Mouse (Mus musculus): ENCODE data around the gene Dolpp1. TPM values are rescaled to one million over a fixed set of nuclear protein-coding genes. Genes with fewer than 3 reads are reported as not detected.

Gene Dolpp1
- polyA plus RNA-seq, 1 experiment, result 199 TPM

- H3K4me1 ChIP-seq (ENCODE audit: control insufficient read depth, insufficient read depth, insufficient read length, low read length), result no peaks in the 10 kb centered on the region
Observed at GRCm38 (mm10) chr2:30401581-30401980, 9.5 kb downstream of the Dolpp1 start.

GRCm38 (mm10) chr2:30402351-30402826 lies 10.3 kb downstream of the Dolpp1 start:
- TF ChIP-seq POLR2A (IDR thresholded peaks at IDR 0.05; ENCODE audit: low read depth, low read length), result no peak
- no peak for TF ChIP-seq CTCF (IDR thresholded peaks at IDR 0.05; ENCODE audit: extremely low read depth, insufficient read length, insufficient replicate concordance, low read depth, low read length)
- H3K27me3 ChIP-seq (ENCODE audit: control insufficient read depth, insufficient read depth, low read length), result no peaks in the 10 kb centered on the region
- peaks cover 5% of the 10 kb centered on the region; the same call in 1 of the 2 replicates for H3K4me1 ChIP-seq (ENCODE audit: control insufficient read depth, insufficient read depth, insufficient read length, low read length)
- H3K27ac ChIP-seq (ENCODE audit: insufficient read depth, low read depth, low read length), result no peak overlapping the region
- no peak overlapping the region for H3K4me3 ChIP-seq (ENCODE audit: low read depth, low read length)
- peaks cover 77% of the 10 kb centered on the region for H3K36me3 ChIP-seq (ENCODE audit: control insufficient read depth, insufficient read depth, low read length)
- WGBS, result 88% methylated on average over 9 of the region's 9 CpGs

More at GRCm38 (mm10) chr2:30401581-30401980, 9.5 kb downstream of the Dolpp1 start:
- Histone ChIP-seq H3K36me3 (ENCODE audit: control insufficient read depth, insufficient read depth, low read length) (peaks cover 79% of the 10 kb centered on the region), H3K27ac (ENCODE audit: insufficient read depth, low read depth, low read length) (no peak overlapping the region), H3K27me3 (ENCODE audit: control insufficient read depth, insufficient read depth, low read length) (no peaks in the 10 kb centered on the region), H3K4me3 (ENCODE audit: low read depth, low read length) (no peak overlapping the region)
- WGBS, result 70% methylated on average over 1 of the region's 1 CpGs
- TF ChIP-seq CTCF (IDR thresholded peaks at IDR 0.05; ENCODE audit: extremely low read depth, insufficient read length, insufficient replicate concordance, low read depth, low read length) (no peak), POLR2A (IDR thresholded peaks at IDR 0.05; ENCODE audit: low read depth, low read length) (no peak)

GRCm38 (mm10) chr2:30402843-30403242 lies 10.8 kb downstream of the Dolpp1 start:
- no peak overlapping the region for H3K27ac ChIP-seq (ENCODE audit: insufficient read depth, low read depth, low read length)
- peaks cover 77% of the 10 kb centered on the region for H3K36me3 ChIP-seq (ENCODE audit: control insufficient read depth, insufficient read depth, low read length)
- no peak overlapping the region for H3K4me3 ChIP-seq (ENCODE audit: low read depth, low read length)
- WGBS, result 47% methylated on average over 2 of the region's 2 CpGs
- H3K4me1 ChIP-seq (ENCODE audit: control insufficient read depth, insufficient read depth, insufficient read length, low read length), result peaks cover 9% of the 10 kb centered on the region
- no peaks in the 10 kb centered on the region for H3K27me3 ChIP-seq (ENCODE audit: control insufficient read depth, insufficient read depth, low read length)
- TF ChIP-seq POLR2A (IDR thresholded peaks at IDR 0.05; ENCODE audit: low read depth, low read length), result no peak
- TF ChIP-seq CTCF (IDR thresholded peaks at IDR 0.05; ENCODE audit: extremely low read depth, insufficient read length, insufficient replicate concordance, low read depth, low read length), result no peak

- Histone ChIP-seq H3K4me3 (ENCODE audit: low read depth, low read length) (no peak overlapping the region), H3K27ac (ENCODE audit: insufficient read depth, low read depth, low read length) (no peak overlapping the region), H3K36me3 (ENCODE audit: control insufficient read depth, insufficient read depth, low read length) (peaks cover 72% of the 10 kb centered on the region), H3K27me3 (ENCODE audit: control insufficient read depth, insufficient read depth, low read length) (no peaks in the 10 kb centered on the region), H3K4me1 (ENCODE audit: control insufficient read depth, insufficient read depth, insufficient read length, low read length) (peaks cover 17% of the 10 kb centered on the region)
- no peak for TF ChIP-seq POLR2A (IDR thresholded peaks at IDR 0.05; ENCODE audit: low read depth, low read length)
- TF ChIP-seq CTCF (IDR thresholded peaks at IDR 0.05; ENCODE audit: extremely low read depth, insufficient read length, insufficient replicate concordance, low read depth, low read length), result no peak
- 97% methylated on average over 1 of the region's 1 CpGs for WGBS
Observed at GRCm38 (mm10) chr2:30403870-30404269, 11.8 kb downstream of the Dolpp1 start.

- peaks cover 56% of the 10 kb centered on the region for H3K36me3 ChIP-seq (ENCODE audit: control insufficient read depth, insufficient read depth, low read length)
- H3K27ac ChIP-seq (ENCODE audit: insufficient read depth, low read depth, low read length), result peak overlapping the region; percentile 80
- no peak for TF ChIP-seq CTCF (IDR thresholded peaks at IDR 0.05; ENCODE audit: extremely low read depth, insufficient read length, insufficient replicate concordance, low read depth, low read length)
- no peak for TF ChIP-seq POLR2A (IDR thresholded peaks at IDR 0.05; ENCODE audit: low read depth, low read length)
- 55% methylated on average over 2 of the region's 2 CpGs for WGBS
- peaks cover 25% of the 10 kb centered on the region for H3K4me1 ChIP-seq (ENCODE audit: control insufficient read depth, insufficient read depth, insufficient read length, low read length)
- H3K27me3 ChIP-seq (ENCODE audit: control insufficient read depth, insufficient read depth, low read length), result no peaks in the 10 kb centered on the region
- no peak overlapping the region for H3K4me3 ChIP-seq (ENCODE audit: low read depth, low read length)
Observed at GRCm38 (mm10) chr2:30407221-30407620, 15.2 kb downstream of the Dolpp1 start.

GRCm38 (mm10) chr2:30407778-30408177 lies 15.7 kb downstream of the Dolpp1 start:
- TF ChIP-seq POLR2A (IDR thresholded peaks at IDR 0.05; ENCODE audit: low read depth, low read length), result no peak
- no peak for TF ChIP-seq CTCF (IDR thresholded peaks at IDR 0.05; ENCODE audit: extremely low read depth, insufficient read length, insufficient replicate concordance, low read depth, low read length)
- peaks cover 25% of the 10 kb centered on the region for H3K4me1 ChIP-seq (ENCODE audit: control insufficient read depth, insufficient read depth, insufficient read length, low read length)
- H3K27me3 ChIP-seq (ENCODE audit: control insufficient read depth, insufficient read depth, low read length), result no peaks in the 10 kb centered on the region
- H3K27ac ChIP-seq (ENCODE audit: insufficient read depth, low read depth, low read length), result peak overlapping the region; percentile 80
- H3K4me3 ChIP-seq (ENCODE audit: low read depth, low read length), result no peak overlapping the region
- peaks cover 55% of the 10 kb centered on the region for H3K36me3 ChIP-seq (ENCODE audit: control insufficient read depth, insufficient read depth, low read length)
- WGBS, result 82% methylated on average over 10 of the region's 10 CpGs

GRCm38 (mm10) chr2:30408452-30409100 lies 16.5 kb downstream of the Dolpp1 start:
- Histone ChIP-seq H3K4me3 (ENCODE audit: low read depth, low read length) (no peak overlapping the region), H3K27ac (ENCODE audit: insufficient read depth, low read depth, low read length) (peak overlapping the region; percentile 80), H3K4me1 (ENCODE audit: control insufficient read depth, insufficient read depth, insufficient read length, low read length) (peaks cover 27% of the 10 kb centered on the region), H3K36me3 (ENCODE audit: control insufficient read depth, insufficient read depth, low read length) (peaks cover 49% of the 10 kb centered on the region), H3K27me3 (ENCODE audit: control insufficient read depth, insufficient read depth, low read length) (no peaks in the 10 kb centered on the region)
- WGBS, result 63% methylated on average over 8 of the region's 8 CpGs
- TF ChIP-seq POLR2A (IDR thresholded peaks at IDR 0.05; ENCODE audit: low read depth, low read length), result no peak

Data from small intestine, adult 2 months (tissue).